Mouse (Mus musculus) spleen, adult 2 months (tissue): ENCODE results near the gene Clic3. TPM values are rescaled to one million over a fixed set of nuclear protein-coding genes. Genes with fewer than 3 reads are reported as not detected.
A peak's percentile ranks its signal among the peaks of the same experiment; 100 is the strongest.

ENCODE experiments used
- DNase-seq, 2 experiments: peaks; one replicate each; pipeline versions ENCODE4 v3.0.0 to v3.0.0-alpha.2; 2012 to 2021; ENCODE audit warnings: low spot score in 2 of 2, low read depth in 1 of 2
- H3K27ac ChIP-seq: fragments of 200-500 bp; 2 replicates; pipeline ENCODE4 v1.5.1; 2012; ENCODE audit warnings: low read length, inconsistent platforms; ENCODE audit not compliant: insufficient read depth
- H3K27me3 ChIP-seq: fragments of 200-500 bp; 2 replicates; pipeline ENCODE4 v1.6.1; 2012; ENCODE audit warnings: mild to moderate bottlenecking, moderate library complexity, low read length, inconsistent platforms; ENCODE audit not compliant: control insufficient read depth, insufficient read depth
- H3K36me3 ChIP-seq: fragments of 200-500 bp; 2 replicates; pipeline ENCODE4 v1.6.1; 2012; ENCODE audit warnings: mild to moderate bottlenecking, low read length, inconsistent platforms; ENCODE audit not compliant: control insufficient read depth, insufficient read depth
- H3K4me1 ChIP-seq: fragments of 200-500 bp; 2 replicates; pipeline ENCODE4 v1.6.1; 2011; ENCODE audit warnings: inconsistent platforms; ENCODE audit not compliant: control insufficient read depth, insufficient read depth, insufficient read length
- H3K4me3 ChIP-seq: fragments of 200-500 bp; 2 replicates; pipeline ENCODE4 v1.5.1; 2011; ENCODE audit warnings: mild to moderate bottlenecking, inconsistent platforms; ENCODE audit not compliant: insufficient read depth, insufficient read length; ENCODE audit errors: extremely low read depth
- CTCF ChIP-seq: fragments of 200-500 bp; IDR thresholded peaks from 2 replicates; pipeline ENCODE4 v1.5.1; 2011; ENCODE audit warnings: mild to moderate bottlenecking, inconsistent platforms; ENCODE audit not compliant: insufficient read depth, insufficient read length, insufficient replicate concordance; ENCODE audit errors: extremely low read depth
- POLR2A ChIP-seq: fragments of 200-500 bp; IDR thresholded peaks from 2 replicates; pipeline ENCODE4 v1.6.1; 2011; ENCODE audit warnings: low read depth, low read length, inconsistent platforms
- WGBS: fragments of 180-500 bp; shearing (Covaris S2); methylation state at CpG from one replicate; pipeline ENCODE4 v1.1.7; 2018; 5-methylcytosine and 5-hydroxymethylcytosine counted together
- polyA plus RNA-seq: library from polyadenylated mRNA; depleted of rRNA; stranded (reverse); fragments of >200 nt; gene quantifications from 2 replicates; pipeline ENCODE4 v1.2.3, GENCODE M21; 2012

The Clic3 gene
- polyA plus RNA-seq, 1 experiment = 2.5 TPM

- Histone ChIP-seq H3K27me3 (no peaks in the 10 kb centered on the region), H3K27ac (no peak overlapping the region), H3K4me1 (no peaks in the 10 kb centered on the region), H3K36me3 (no peaks in the 10 kb centered on the region), H3K4me3 (no peak overlapping the region)
- no peak for TF ChIP-seq CTCF
- TF ChIP-seq POLR2A = no peak
- WGBS = 84% methylated on average over 1 of the region's 1 CpGs
- DNase-seq = no peak
Measured at GRCm38 (mm10) chr2:25480541-25480940, 23.9 kb downstream of the Clic3 start.

GRCm38 (mm10) chr2:25482969-25483368 is 26.3 kb downstream of the Clic3 start:
- DNase-seq = peak; percentile 47 to 59
- Histone ChIP-seq H3K27me3 (no peaks in the 10 kb centered on the region), H3K4me1 (no peaks in the 10 kb centered on the region), H3K27ac (no peak overlapping the region), H3K36me3 (no peaks in the 10 kb centered on the region), H3K4me3 (no peak overlapping the region)
- TF ChIP-seq CTCF = peak; percentile 79; the same call in 1 of the 2 replicates
- no peak for TF ChIP-seq POLR2A
- WGBS = 15% methylated on average over 7 of the region's 7 CpGs

GRCm38 (mm10) chr2:25484901-25485647 is 28.4 kb downstream of the Clic3 start:
- H3K36me3 ChIP-seq = no peaks in the 10 kb centered on the region
- no peak for TF ChIP-seq CTCF
- WGBS = 82% methylated on average over 11 of the region's 11 CpGs
- no peaks in the 10 kb centered on the region for H3K4me1 ChIP-seq
- no peak overlapping the region for H3K4me3 ChIP-seq
- no peak for DNase-seq
- H3K27ac ChIP-seq = no peak overlapping the region
- H3K27me3 ChIP-seq = no peaks in the 10 kb centered on the region

- TF ChIP-seq CTCF (no peak), POLR2A (no peak)
- 75% methylated on average over 6 of the region's 6 CpGs for WGBS
- Histone ChIP-seq H3K36me3 (no peaks in the 10 kb centered on the region), H3K27me3 (no peaks in the 10 kb centered on the region), H3K27ac (no peak overlapping the region), H3K4me3 (no peak overlapping the region), H3K4me1 (no peaks in the 10 kb centered on the region)
- DNase-seq = no peak
Measured at GRCm38 (mm10) chr2:25487965-25488670, 31.5 kb downstream of the Clic3 start.

GRCm38 (mm10) chr2:25488671-25489068 is 32.0 kb downstream of the Clic3 start:
- WGBS = 88% methylated on average over 7 of the region's 7 CpGs
- H3K4me1 ChIP-seq = no peaks in the 10 kb centered on the region
- no peak overlapping the region for H3K27ac ChIP-seq
- H3K4me3 ChIP-seq = no peak overlapping the region
- no peak for TF ChIP-seq CTCF
- no peak for TF ChIP-seq POLR2A
- no peaks in the 10 kb centered on the region for H3K27me3 ChIP-seq
- H3K36me3 ChIP-seq = no peaks in the 10 kb centered on the region
- DNase-seq = no peak

GRCm38 (mm10) chr2:25492988-25493387 is 36.4 kb downstream of the Clic3 start:
- Histone ChIP-seq H3K36me3 (no peaks in the 10 kb centered on the region), H3K4me1 (peaks cover 2% of the 10 kb centered on the region; the same call in 1 of the 2 replicates), H3K27me3 (no peaks in the 10 kb centered on the region), H3K27ac (no peak overlapping the region), H3K4me3 (no peak overlapping the region)
- TF ChIP-seq POLR2A (no peak), CTCF (no peak)
- WGBS = 90% methylated on average over 5 of the region's 5 CpGs
- DNase-seq = no peak
